Mouse (Mus musculus) embryo, embryonic 11.5 days (tissue): ENCODE results near the gene Ptpn5.
A peak's percentile ranks its signal among the peaks of the same experiment; 100 is the strongest.

Experiments
- DNase-seq: peaks from one replicate; pipeline ENCODE4 v3.0.0-alpha.2; 2012; ENCODE audit warnings: low read depth, low spot score

Ptpn5 gene

GRCm38 (mm10) chr7:47111121-47111520 is 22.4 kb downstream of the Ptpn5 start:
- no peak for DNase-seq

- no peak for DNase-seq
These were observed 23.0 kb downstream of the Ptpn5 start for GRCm38 (mm10) chr7:47110511-47110910.

GRCm38 (mm10) chr7:47108779-47109189 is 24.7 kb downstream of the Ptpn5 start:
- no peak for DNase-seq

- no peak for DNase-seq
These were observed 26.5 kb downstream of the Ptpn5 start for GRCm38 (mm10) chr7:47106949-47107348.

- DNase-seq = no peak
These were observed 29.6 kb downstream of the Ptpn5 start for GRCm38 (mm10) chr7:47103671-47104414.

GRCm38 (mm10) chr7:47102970-47103369 is 30.5 kb downstream of the Ptpn5 start:
- DNase-seq = no peak

- no peak for DNase-seq
These were observed 32.9 kb downstream of the Ptpn5 start for GRCm38 (mm10) chr7:47100615-47101014.

- no peak for DNase-seq
These were observed 34.2 kb downstream of the Ptpn5 start for GRCm38 (mm10) chr7:47099306-47099705.

GRCm38 (mm10) chr7:47098044-47098443 is 35.4 kb downstream of the Ptpn5 start:
- DNase-seq = no peak

GRCm38 (mm10) chr7:47094969-47095368 is 38.5 kb downstream of the Ptpn5 start:
- no peak for DNase-seq

GRCm38 (mm10) chr7:47093935-47094334 is 39.5 kb downstream of the Ptpn5 start:
- DNase-seq = no peak

GRCm38 (mm10) chr7:47085075-47085474 is 48.4 kb downstream of the Ptpn5 start:
- no peak for DNase-seq

- DNase-seq = peak; percentile 29
These were observed 52.2 kb downstream of the Ptpn5 start for GRCm38 (mm10) chr7:47081277-47081676.

GRCm38 (mm10) chr7:47080868-47081267 is 52.6 kb downstream of the Ptpn5 start:
- DNase-seq = no peak

- no peak for DNase-seq
These were observed 56.0 kb downstream of the Ptpn5 start for GRCm38 (mm10) chr7:47077451-47077850.

- no peak for DNase-seq
These were observed 56.8 kb downstream of the Ptpn5 start for GRCm38 (mm10) chr7:47076729-47077128.

GRCm38 (mm10) chr7:47076193-47076592 is 57.3 kb downstream of the Ptpn5 start:
- DNase-seq = no peak

- DNase-seq = no peak
These were observed 59.7 kb downstream of the Ptpn5 start for GRCm38 (mm10) chr7:47073536-47074521.

- no peak for DNase-seq
These were observed 60.9 kb downstream of the Ptpn5 start for GRCm38 (mm10) chr7:47072551-47072950.

GRCm38 (mm10) chr7:47067879-47068278 is 65.6 kb downstream of the Ptpn5 start:
- no peak for DNase-seq

GRCm38 (mm10) chr7:47066942-47067341 is 66.5 kb downstream of the Ptpn5 start:
- DNase-seq = no peak

GRCm38 (mm10) chr7:47061560-47061959 is 71.9 kb downstream of the Ptpn5 start:
- no peak for DNase-seq

- DNase-seq = no peak
These were observed 74.1 kb downstream of the Ptpn5 start for GRCm38 (mm10) chr7:47059339-47059738.
